Mouse (Mus musculus) limb, embryonic 10.5 days (tissue): ENCODE results near the gene Lsm12. TPM values are rescaled to one million over a fixed set of nuclear protein-coding genes. Genes with fewer than 3 reads are reported as not detected.

ENCODE experiments used
- DNase-seq: peaks from one replicate; pipeline ENCODE4 v3.0.0-alpha.2; 2017; ENCODE audit warnings: low spot score
- H3K27ac ChIP-seq: fragments of 300-500 bp; sonication (generic); 2 replicates; pipeline ENCODE4 v1.5.1; 2016; ENCODE audit warnings: mild to moderate bottlenecking
- H3K27me3 ChIP-seq: fragments of 300-500 bp; sonication (generic); 2 replicates; pipeline ENCODE4 v1.6.1; 2016; ENCODE audit warnings: low read depth, mild to moderate bottlenecking; ENCODE audit not compliant: poor library complexity, severe bottlenecking
- H3K36me3 ChIP-seq: fragments of 300-500 bp; sonication (generic); 2 replicates; pipeline ENCODE4 v1.6.1; 2016; ENCODE audit warnings: mild to moderate bottlenecking, moderate library complexity
- H3K4me1 ChIP-seq: fragments of 300-500 bp; sonication (generic); 2 replicates; pipeline ENCODE4 v1.6.1; 2016
- H3K4me3 ChIP-seq: fragments of 300-500 bp; sonication (generic); 2 replicates; pipeline ENCODE4 v1.5.1; 2016; ENCODE audit warnings: mild to moderate bottlenecking, moderate library complexity
- H3K9me3 ChIP-seq: fragments of 300-500 bp; sonication (generic); replicated peaks from 2 replicates; pipeline ENCODE4 v1.6.1; 2016; ENCODE audit warnings: mild to moderate bottlenecking
- WGBS: fragments of 180-500 bp; shearing (Covaris S2); methylation state at CpG from one replicate; pipeline ENCODE4 v1.1.7; 2016; 5-methylcytosine and 5-hydroxymethylcytosine counted together
- polyA plus RNA-seq: library from polyadenylated mRNA; unstranded; fragments of >200 nt; fragmentation: Nextera tagmentation; extraction: Ambion mirVana; gene quantifications from 2 replicates; pipeline ENCODE4 v1.2.1, GENCODE M21; 2016

The Lsm12 gene
- polyA plus RNA-seq, result 125 and 146 TPM in 2 replicates

GRCm38 (mm10) chr11:102184646-102185495 is at the start of gene Lsm12:
TSS of gene Lsm12 (minus strand) at chr11:102185296.
- peak within 1 kb of the TSS; percentile 97 for H3K27ac ChIP-seq
- no peaks in the 10 kb centered on the region for H3K9me3 ChIP-seq
- peak; percentile 99 for DNase-seq
- peak within 1 kb of the TSS; percentile 75 for H3K4me3 ChIP-seq
- H3K36me3 ChIP-seq, result peaks cover 35% of the 10 kb centered on the region
- H3K27me3 ChIP-seq, result no peaks in the 10 kb centered on the region
- peaks cover 25% of the 10 kb centered on the region for H3K4me1 ChIP-seq
- WGBS, result under 1% methylated on average over 70 of the region's 70 CpGs

- peak within 1 kb of the TSS; percentile 94 for H3K4me3 ChIP-seq
- under 1% methylated on average over 41 of the region's 49 CpGs for WGBS
- H3K36me3 ChIP-seq, result no peaks in the 10 kb centered on the region
- peaks cover 51% of the 10 kb centered on the region for H3K4me1 ChIP-seq
- no peaks in the 10 kb centered on the region for H3K9me3 ChIP-seq
- peaks cover 35% of the 10 kb centered on the region for H3K27me3 ChIP-seq
- DNase-seq, result peak; percentile 96
- H3K27ac ChIP-seq, result peak within 1 kb of the TSS; percentile 92
These were observed 45.1 kb upstream of the Lsm12 start, which contains the start of gene Hdac5 for GRCm38 (mm10) chr11:102230006-102230741. TSS of gene Hdac5 (minus strand) at chr11:102230166.

DNA sequence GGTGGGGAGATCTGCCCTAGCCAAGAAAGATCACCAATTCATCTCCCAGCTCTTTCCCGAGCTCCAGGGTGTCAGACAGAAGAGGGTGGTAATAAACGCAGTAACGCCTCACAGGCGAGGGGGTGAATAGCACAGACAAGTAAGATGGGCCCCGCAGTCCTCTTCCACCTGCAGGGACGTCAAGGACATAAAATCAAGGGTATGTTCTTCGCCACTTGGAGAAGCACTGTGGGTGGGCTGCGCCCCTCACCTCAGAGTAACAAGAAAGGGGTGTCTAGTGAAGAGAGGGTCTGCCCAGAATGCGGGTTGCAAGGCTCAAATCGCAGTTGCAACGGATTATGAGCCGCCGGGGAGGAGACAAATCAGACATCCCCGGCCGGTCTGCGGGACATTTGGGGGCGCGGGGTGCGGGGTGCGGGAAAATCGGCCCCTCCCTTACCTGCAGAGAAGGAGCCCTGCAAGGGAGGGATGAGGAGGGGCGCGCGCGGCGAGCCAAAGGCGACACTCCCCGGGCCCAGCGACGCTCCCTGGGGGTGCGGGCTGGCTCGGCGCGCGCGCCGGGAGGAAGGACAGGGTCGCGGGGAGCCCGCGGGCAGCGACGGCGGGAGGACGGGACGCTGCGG is 44.3 kb upstream of the Lsm12 start:
- no peaks in the 10 kb centered on the region for H3K9me3 ChIP-seq
- peak overlapping the region; percentile 92 for H3K27ac ChIP-seq
- peaks cover 58% of the 10 kb centered on the region for H3K4me1 ChIP-seq
- H3K36me3 ChIP-seq, result no peaks in the 10 kb centered on the region
- under 1% methylated on average over 47 of the region's 47 CpGs for WGBS
- no peak for DNase-seq
- H3K27me3 ChIP-seq, result peaks cover 38% of the 10 kb centered on the region
- H3K4me3 ChIP-seq, result peak overlapping the region; percentile 94

- Histone ChIP-seq H3K9me3 (no peaks in the 10 kb centered on the region), H3K27ac (no peak overlapping the region; the same call in 1 of the 2 replicates), H3K4me3 (peak overlapping the region; percentile 94), H3K36me3 (no peaks in the 10 kb centered on the region), H3K27me3 (peaks cover 45% of the 10 kb centered on the region), H3K4me1 (peaks cover 65% of the 10 kb centered on the region)
- 22% methylated on average over 7 of the region's 7 CpGs for WGBS
- DNase-seq, result no peak
These were observed 43.7 kb upstream of the Lsm12 start for GRCm38 (mm10) chr11:102228646-102229268.

DNA sequence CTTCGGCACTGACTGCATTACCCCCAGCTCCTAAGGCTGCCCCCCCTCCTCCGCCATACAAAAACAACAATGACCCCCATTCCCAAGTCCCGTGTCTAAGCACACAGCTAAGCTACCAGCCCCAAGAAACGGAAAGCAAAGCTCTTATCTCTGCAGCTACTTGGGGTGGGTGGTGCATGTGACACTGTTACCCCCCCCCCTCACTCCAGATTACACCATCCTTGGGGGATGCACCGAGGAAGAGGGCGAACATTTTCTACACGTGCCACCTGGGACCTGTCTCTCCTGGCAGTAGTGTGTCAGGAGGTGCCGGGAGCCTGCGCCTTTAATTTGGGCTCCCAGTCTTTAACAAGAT is 43.1 kb upstream of the Lsm12 start:
- H3K36me3 ChIP-seq, result no peaks in the 10 kb centered on the region
- H3K27ac ChIP-seq, result peak overlapping the region; percentile 3; the same call in 1 of the 2 replicates
- DNase-seq, result no peak
- no peaks in the 10 kb centered on the region for H3K9me3 ChIP-seq
- H3K4me1 ChIP-seq, result peaks cover 71% of the 10 kb centered on the region
- peaks cover 47% of the 10 kb centered on the region for H3K27me3 ChIP-seq
- 53% methylated on average over 9 of the region's 9 CpGs for WGBS
- peak overlapping the region; percentile 94; the same call in 1 of the 2 replicates for H3K4me3 ChIP-seq

DNA sequence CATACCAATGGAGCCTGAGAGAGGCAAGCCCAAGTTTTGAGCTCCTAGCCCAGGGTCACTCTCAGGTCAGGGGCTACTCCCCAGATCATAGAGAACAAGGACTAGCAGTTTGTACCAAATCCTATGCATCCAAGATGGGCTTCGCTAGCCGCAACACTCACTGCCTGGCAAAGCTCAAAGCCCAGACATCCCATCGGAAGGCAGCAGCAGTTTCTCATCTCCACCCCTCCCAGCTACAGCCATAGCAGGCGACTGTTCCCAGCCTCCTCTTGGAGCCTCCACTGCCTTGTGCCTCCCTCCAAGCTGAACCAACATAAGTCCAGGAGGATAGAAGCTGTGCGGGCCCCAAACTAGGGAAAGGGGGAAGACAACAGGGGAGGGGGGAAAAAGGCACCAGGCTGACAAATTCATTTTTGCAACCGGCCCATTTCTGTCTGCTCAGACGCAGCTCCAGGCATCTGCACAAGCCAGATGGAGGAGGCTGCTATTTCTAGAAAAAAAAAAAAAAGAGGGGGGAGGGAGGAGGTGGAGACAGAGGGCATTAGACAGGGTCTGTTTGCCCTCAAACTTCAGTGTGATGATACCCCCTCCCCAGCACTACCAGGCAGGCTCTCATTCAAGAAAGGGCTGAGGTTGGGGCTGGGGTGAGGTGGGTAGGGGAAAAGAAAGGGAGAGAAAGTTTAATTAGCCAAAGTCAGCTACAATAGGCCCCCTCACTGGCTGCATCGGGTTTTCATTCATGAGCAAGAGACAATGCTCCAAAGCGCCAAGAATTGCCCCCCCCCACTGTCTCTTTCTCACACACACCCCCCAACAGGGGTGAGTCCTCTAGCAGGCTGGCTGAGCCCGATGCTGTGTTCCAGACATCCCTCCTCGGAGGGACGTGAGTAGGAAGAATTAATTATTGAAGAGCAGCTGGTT is 42.4 kb upstream of the Lsm12 start:
- no peaks in the 10 kb centered on the region for H3K9me3 ChIP-seq
- WGBS, result 34% methylated on average over 12 of the region's 12 CpGs
- peak overlapping the region; percentile 19 for H3K27ac ChIP-seq
- peaks cover 47% of the 10 kb centered on the region for H3K27me3 ChIP-seq
- DNase-seq, result no peak
- no peaks in the 10 kb centered on the region for H3K36me3 ChIP-seq
- peak overlapping the region; percentile 94; the same call in 1 of the 2 replicates for H3K4me3 ChIP-seq
- H3K4me1 ChIP-seq, result peaks cover 77% of the 10 kb centered on the region

GRCm38 (mm10) chr11:102226067-102226978 is 41.2 kb upstream of the Lsm12 start:
- 77% methylated on average over 12 of the region's 12 CpGs for WGBS
- Histone ChIP-seq H3K4me1 (peaks cover 85% of the 10 kb centered on the region), H3K27ac (no peak overlapping the region), H3K4me3 (no peak overlapping the region), H3K27me3 (peaks cover 47% of the 10 kb centered on the region), H3K36me3 (peaks cover 4% of the 10 kb centered on the region), H3K9me3 (no peaks in the 10 kb centered on the region)
- DNase-seq, result no peak

- 68% methylated on average over 5 of the region's 5 CpGs for WGBS
- H3K4me1 ChIP-seq, result peaks cover 84% of the 10 kb centered on the region
- H3K27me3 ChIP-seq, result peaks cover 47% of the 10 kb centered on the region
- H3K36me3 ChIP-seq, result peaks cover 8% of the 10 kb centered on the region
- DNase-seq, result no peak
- H3K9me3 ChIP-seq, result no peaks in the 10 kb centered on the region
- no peak overlapping the region for H3K27ac ChIP-seq
- no peak overlapping the region for H3K4me3 ChIP-seq
These were observed 40.1 kb upstream of the Lsm12 start for GRCm38 (mm10) chr11:102225221-102225620.

- Histone ChIP-seq H3K27me3 (peaks cover 47% of the 10 kb centered on the region), H3K27ac (no peak overlapping the region; the same call in 1 of the 2 replicates), H3K4me3 (peak overlapping the region; percentile 42), H3K4me1 (peaks cover 87% of the 10 kb centered on the region), H3K36me3 (peaks cover 8% of the 10 kb centered on the region), H3K9me3 (no peaks in the 10 kb centered on the region)
- DNase-seq, result no peak
- WGBS, result 9% methylated on average over 22 of the region's 22 CpGs
These were observed 39.6 kb upstream of the Lsm12 start for GRCm38 (mm10) chr11:102224686-102225085.

- Histone ChIP-seq H3K4me1 (peaks cover 87% of the 10 kb centered on the region), H3K9me3 (no peaks in the 10 kb centered on the region), H3K36me3 (peaks cover 8% of the 10 kb centered on the region), H3K27me3 (peaks cover 35% of the 10 kb centered on the region), H3K4me3 (no peak overlapping the region), H3K27ac (no peak overlapping the region)
- WGBS, result 42% methylated on average over 6 of the region's 6 CpGs
- peak; percentile 73 for DNase-seq
These were observed 38.1 kb upstream of the Lsm12 start for GRCm38 (mm10) chr11:102223166-102223565.

GRCm38 (mm10) chr11:102221954-102222351 is 36.9 kb upstream of the Lsm12 start:
- Histone ChIP-seq H3K9me3 (no peaks in the 10 kb centered on the region), H3K4me3 (no peak overlapping the region), H3K27ac (no peak overlapping the region), H3K4me1 (peaks cover 87% of the 10 kb centered on the region), H3K36me3 (peaks cover 8% of the 10 kb centered on the region), H3K27me3 (peaks cover 24% of the 10 kb centered on the region)
- WGBS, result 77% methylated on average over 8 of the region's 8 CpGs
- DNase-seq, result no peak
